Mouse (Mus musculus): ENCODE results near the gene Egfl7. TPM values are rescaled to one million over a fixed set of nuclear protein-coding genes. Genes with fewer than 3 reads are reported as not detected.

The Egfl7 gene
- polyA plus RNA-seq, 1 experiment = 5.6 TPM

DNA sequence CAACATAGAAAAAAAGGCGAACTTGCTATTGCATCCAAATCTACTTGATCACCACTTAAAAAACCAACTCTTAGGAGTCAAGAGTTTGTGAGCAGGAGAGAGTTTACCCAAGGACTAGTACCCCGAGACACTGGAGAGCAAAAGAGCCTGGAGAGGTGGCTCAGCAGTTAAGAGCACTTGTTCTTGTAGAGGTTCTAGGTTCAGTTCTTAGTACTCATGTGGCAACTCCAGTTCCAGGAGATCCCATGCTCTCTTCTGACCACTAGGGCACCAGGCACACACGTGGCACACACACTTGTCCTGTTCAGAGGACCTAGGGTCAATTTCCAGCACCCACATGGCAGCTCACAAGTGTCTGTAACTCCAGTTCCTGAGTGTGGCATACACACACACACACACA, 46.3 kb downstream of the Egfl7 start:
- TF ChIP-seq MAX (IDR thresholded peaks at IDR 0.05) = no peak
- TF ChIP-seq CEBPB (IDR thresholded peaks at IDR 0.05; ENCODE audit: low read depth) = no peak
- no peak overlapping the region for H3ac ChIP-seq (ENCODE audit: control insufficient read depth, insufficient read length, low read depth)
- no peaks in the 10 kb centered on the region for H3K79me3 ChIP-seq (ENCODE audit: low read depth)
- H3K4me3 ChIP-seq (ENCODE audit: insufficient read depth, poor library complexity, severe bottlenecking) = no peak overlapping the region
- no peaks in the 10 kb centered on the region for H3K27me3 ChIP-seq (ENCODE audit: control insufficient read depth, insufficient read depth, insufficient read length)
- no peaks in the 10 kb centered on the region for H3K79me2 ChIP-seq (ENCODE audit: control insufficient read depth, insufficient read depth)
- H3K36me3 ChIP-seq (ENCODE audit: control insufficient read depth, insufficient read depth) = no peaks in the 10 kb centered on the region

DNA sequence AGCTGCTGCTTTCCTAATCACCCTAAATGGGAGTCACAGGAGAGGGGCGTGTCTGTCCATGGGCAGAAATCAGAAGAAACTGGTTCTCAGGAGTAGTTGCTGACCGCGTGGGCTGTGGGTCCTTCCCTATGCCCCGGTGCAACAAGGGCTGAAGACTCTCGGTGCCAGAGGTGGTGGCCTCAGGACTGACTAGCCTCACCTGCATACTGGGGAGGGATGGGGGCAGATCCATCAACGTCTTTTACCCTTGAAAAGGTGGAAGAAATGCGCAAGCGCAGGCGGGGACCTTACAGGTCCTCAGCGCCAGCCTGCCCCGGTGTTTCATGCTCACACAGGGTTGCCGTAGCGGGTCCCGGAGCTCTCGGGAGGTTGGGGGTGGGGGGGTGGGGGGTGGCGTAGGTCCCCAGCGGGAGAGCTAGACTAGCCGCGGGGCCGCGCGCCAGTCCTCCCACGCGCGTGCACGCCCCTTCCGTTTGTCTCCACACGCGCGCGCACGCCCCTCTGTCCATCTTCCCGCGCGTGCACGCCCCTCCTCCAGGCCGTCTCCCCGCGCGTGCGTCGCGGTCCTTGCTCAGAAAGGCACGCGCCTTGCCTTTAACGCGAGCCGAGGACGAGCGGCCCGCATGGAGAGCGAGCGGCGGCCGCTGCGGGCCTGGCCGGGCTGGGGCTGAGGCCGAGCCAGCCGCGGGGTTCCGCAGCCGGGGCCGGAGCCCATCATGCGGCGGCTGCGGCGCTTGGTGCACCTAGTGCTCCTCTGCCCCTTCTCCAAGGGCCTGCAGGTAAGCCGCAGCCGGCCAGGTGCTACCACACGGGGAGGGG, 48.3 kb downstream of the Egfl7 start, which contains the start of gene Fam69b:
Gene Fam69b, plus strand, starts transcription at position 537 of the 819 bp plus-strand sequence.
- H3K79me3 ChIP-seq (ENCODE audit: low read depth) = no peaks in the 10 kb centered on the region
- H3K4me3 ChIP-seq (ENCODE audit: insufficient read depth, poor library complexity, severe bottlenecking) = peak within 1 kb of the TSS; percentile 11
- TF ChIP-seq CTCF (IDR thresholded peaks at IDR 0.05; ENCODE audit: control insufficient read depth, insufficient read depth, insufficient read length) (no peak), MYOG (IDR thresholded peaks at IDR 0.05; ENCODE audit: control insufficient read depth, extremely low read depth, insufficient read length) (no peak), USF1 (IDR thresholded peaks at IDR 0.05; ENCODE audit: low read depth) (no peak), FOSL1 (IDR thresholded peaks at IDR 0.05; ENCODE audit: insufficient read depth, low read length, poor library complexity, severe bottlenecking) (no peak), MYOD1 (IDR thresholded peaks at IDR 0.05; ENCODE audit: control insufficient read depth, insufficient read length, low read depth) (no peak), CEBPB (IDR thresholded peaks at IDR 0.05; ENCODE audit: low read depth) (no peak)
- no peaks in the 10 kb centered on the region for H3K27me3 ChIP-seq (ENCODE audit: control insufficient read depth, insufficient read depth, insufficient read length)
- no peaks in the 10 kb centered on the region for H3K79me2 ChIP-seq (ENCODE audit: control insufficient read depth, insufficient read depth)
- no peaks in the 10 kb centered on the region for H3K36me3 ChIP-seq (ENCODE audit: control insufficient read depth, insufficient read depth)
- H3ac ChIP-seq (ENCODE audit: control insufficient read depth, insufficient read length, low read depth) = peak within 1 kb of the TSS; percentile 47

DNA sequence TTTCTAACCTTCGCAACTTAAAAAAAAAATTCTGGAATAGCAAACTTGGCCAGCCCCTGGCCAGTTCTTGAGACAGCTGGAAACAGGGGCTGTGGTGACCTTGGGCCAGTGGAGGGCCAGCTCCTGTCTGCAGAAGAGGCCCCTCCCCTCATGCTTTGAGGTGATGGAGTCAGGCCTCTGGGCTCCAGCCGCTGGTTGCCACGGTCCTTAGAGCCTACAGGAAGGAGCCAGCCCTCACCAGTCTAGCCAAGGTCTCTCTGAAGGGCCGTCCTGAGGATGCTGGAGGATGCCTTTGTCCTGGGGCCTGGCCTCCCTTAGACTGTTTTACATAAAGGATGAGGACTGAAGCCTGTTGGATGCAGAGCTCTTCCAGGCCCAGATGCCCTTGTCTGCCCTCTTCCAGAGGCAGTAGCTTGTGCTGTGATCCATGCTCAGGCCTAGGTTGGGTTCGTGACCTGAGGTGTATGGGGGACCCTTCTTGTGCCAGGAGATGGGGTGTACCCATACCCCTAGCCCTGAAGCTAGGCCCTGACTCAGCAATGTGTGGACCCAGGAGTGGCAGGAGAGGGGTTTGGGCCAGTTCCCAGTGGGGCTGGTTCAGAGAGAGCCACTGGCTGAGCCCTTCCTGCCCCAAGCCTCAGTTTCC, 49.1 kb downstream of the Egfl7 start:
- Histone ChIP-seq H3K4me3 (ENCODE audit: insufficient read depth, poor library complexity, severe bottlenecking) (peak overlapping the region; percentile 11), H3K36me3 (ENCODE audit: control insufficient read depth, insufficient read depth) (no peaks in the 10 kb centered on the region), H3ac (ENCODE audit: control insufficient read depth, insufficient read length, low read depth) (no peak overlapping the region), H3K79me3 (ENCODE audit: low read depth) (no peaks in the 10 kb centered on the region), H3K27me3 (ENCODE audit: control insufficient read depth, insufficient read depth, insufficient read length) (no peaks in the 10 kb centered on the region), H3K79me2 (ENCODE audit: control insufficient read depth, insufficient read depth) (no peaks in the 10 kb centered on the region)
- TF ChIP-seq CEBPB (IDR thresholded peaks at IDR 0.05; ENCODE audit: low read depth) (no peak), USF1 (IDR thresholded peaks at IDR 0.05; ENCODE audit: low read depth) (no peak), MYOG (IDR thresholded peaks at IDR 0.05; ENCODE audit: control insufficient read depth, extremely low read depth, insufficient read length) (no peak), CTCF (IDR thresholded peaks at IDR 0.05; ENCODE audit: control insufficient read depth, insufficient read depth, insufficient read length) (no peak), FOSL1 (IDR thresholded peaks at IDR 0.05; ENCODE audit: insufficient read depth, low read length, poor library complexity, severe bottlenecking) (no peak), MAX (IDR thresholded peaks at IDR 0.05) (no peak), MYOD1 (IDR thresholded peaks at IDR 0.05; ENCODE audit: control insufficient read depth, insufficient read length, low read depth) (no peak)

DNA sequence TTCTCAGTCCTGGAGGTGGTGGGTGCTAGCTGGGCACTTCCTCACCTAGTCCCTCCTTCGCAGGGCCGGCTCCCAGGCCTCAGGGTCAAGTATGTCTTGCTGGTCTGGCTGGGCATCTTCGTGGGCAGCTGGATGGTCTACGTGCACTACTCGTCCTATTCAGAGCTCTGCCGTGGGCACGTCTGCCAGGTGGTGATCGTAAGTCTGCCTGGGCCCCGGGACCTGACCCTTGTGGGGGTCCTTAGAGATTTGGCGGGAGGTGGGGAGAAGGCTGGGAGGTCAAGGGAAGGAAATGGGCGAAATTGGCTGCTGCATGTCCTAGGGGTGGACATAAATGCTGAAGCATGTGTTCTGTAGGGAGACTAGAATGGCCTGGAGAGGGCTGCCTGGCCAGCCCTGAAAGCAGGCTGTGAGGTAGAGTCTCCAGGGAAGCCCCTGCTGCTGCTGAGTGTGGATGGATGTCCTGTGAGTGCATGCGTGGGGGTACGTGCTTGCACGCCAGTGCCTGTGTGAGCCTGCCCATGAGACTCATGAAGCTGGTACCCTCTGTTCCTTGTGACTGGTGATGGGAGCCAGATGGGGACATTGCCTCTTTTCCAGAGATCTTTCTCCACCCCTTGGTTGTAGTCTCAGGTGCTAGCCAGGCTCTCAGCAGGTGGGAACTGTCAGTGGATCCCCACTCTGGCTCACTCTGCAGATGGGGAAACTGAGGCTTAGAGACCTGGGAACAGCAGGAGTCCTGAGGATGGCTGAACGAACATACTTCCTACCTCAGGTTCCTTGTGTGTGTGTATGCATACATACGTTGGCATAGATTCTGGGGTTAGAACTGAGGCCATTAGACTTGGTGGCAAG, 53.0 kb downstream of the Egfl7 start:
- Histone ChIP-seq H3K27me3 (ENCODE audit: control insufficient read depth, insufficient read depth, insufficient read length) (no peaks in the 10 kb centered on the region), H3K4me3 (ENCODE audit: insufficient read depth, poor library complexity, severe bottlenecking) (no peak overlapping the region), H3K79me3 (ENCODE audit: low read depth) (peaks cover 6% of the 10 kb centered on the region), H3K79me2 (ENCODE audit: control insufficient read depth, insufficient read depth) (peaks cover 21% of the 10 kb centered on the region), H3ac (ENCODE audit: control insufficient read depth, insufficient read length, low read depth) (no peak overlapping the region), H3K36me3 (ENCODE audit: control insufficient read depth, insufficient read depth) (peaks cover 30% of the 10 kb centered on the region)
- TF ChIP-seq CTCF (IDR thresholded peaks at IDR 0.05; ENCODE audit: control insufficient read depth, insufficient read depth, insufficient read length) (no peak), MYOD1 (IDR thresholded peaks at IDR 0.05; ENCODE audit: control insufficient read depth, insufficient read length, low read depth) (no peak), CEBPB (IDR thresholded peaks at IDR 0.05; ENCODE audit: low read depth) (no peak), MAX (IDR thresholded peaks at IDR 0.05) (no peak), USF1 (IDR thresholded peaks at IDR 0.05; ENCODE audit: low read depth) (no peak), MYOG (IDR thresholded peaks at IDR 0.05; ENCODE audit: control insufficient read depth, extremely low read depth, insufficient read length) (no peak)

DNA sequence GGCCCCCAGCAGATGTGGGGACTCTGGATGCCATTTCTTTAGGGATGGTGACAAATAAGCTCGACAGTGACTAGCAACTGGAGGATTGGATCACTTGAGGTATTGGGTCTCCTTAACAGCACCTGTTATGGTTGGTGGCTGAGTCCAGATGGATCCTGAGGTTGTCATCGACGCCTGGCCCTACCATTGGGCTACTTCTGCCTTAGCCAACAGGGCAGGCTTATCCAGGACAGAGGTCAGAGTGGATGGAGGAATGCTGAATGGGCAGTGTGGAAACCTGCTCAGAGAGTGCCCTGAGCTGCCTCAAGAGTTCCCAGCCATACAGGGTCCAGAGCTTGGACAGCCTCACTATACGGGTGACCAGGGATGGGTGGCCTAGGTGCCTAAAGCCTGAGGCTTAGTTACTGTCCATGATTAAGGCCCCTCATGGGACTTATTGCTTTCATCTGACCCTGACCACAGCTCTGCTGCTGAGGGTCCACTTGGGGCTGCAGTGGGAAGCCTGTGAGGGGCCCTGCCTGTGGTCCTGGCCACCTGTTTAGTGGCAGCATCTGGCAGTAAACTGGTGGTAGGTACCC, 54.2 kb downstream of the Egfl7 start:
- peaks cover 34% of the 10 kb centered on the region for H3K79me2 ChIP-seq (ENCODE audit: control insufficient read depth, insufficient read depth)
- TF ChIP-seq CTCF (IDR thresholded peaks at IDR 0.05; ENCODE audit: control insufficient read depth, insufficient read depth, insufficient read length) = no peak
- no peak for TF ChIP-seq CEBPB (IDR thresholded peaks at IDR 0.05; ENCODE audit: low read depth)
- TF ChIP-seq MYOD1 (IDR thresholded peaks at IDR 0.05; ENCODE audit: control insufficient read depth, insufficient read length, low read depth) = no peak
- TF ChIP-seq MAX (IDR thresholded peaks at IDR 0.05) = no peak
- no peak for TF ChIP-seq USF1 (IDR thresholded peaks at IDR 0.05; ENCODE audit: low read depth)
- TF ChIP-seq MYOG (IDR thresholded peaks at IDR 0.05; ENCODE audit: control insufficient read depth, extremely low read depth, insufficient read length) = no peak
- no peak for TF ChIP-seq FOSL1 (IDR thresholded peaks at IDR 0.05; ENCODE audit: insufficient read depth, low read length, poor library complexity, severe bottlenecking)
- H3K36me3 ChIP-seq (ENCODE audit: control insufficient read depth, insufficient read depth) = peaks cover 43% of the 10 kb centered on the region
- no peak overlapping the region for H3ac ChIP-seq (ENCODE audit: control insufficient read depth, insufficient read length, low read depth)
- H3K4me3 ChIP-seq (ENCODE audit: insufficient read depth, poor library complexity, severe bottlenecking) = peak overlapping the region; percentile 6
- peaks cover 19% of the 10 kb centered on the region for H3K79me3 ChIP-seq (ENCODE audit: low read depth)
- H3K27me3 ChIP-seq (ENCODE audit: control insufficient read depth, insufficient read depth, insufficient read length) = no peaks in the 10 kb centered on the region

Data from C2C12 (cell line).